Mouse (Mus musculus): ENCODE measurements around the gene Ndel1.

DNA sequence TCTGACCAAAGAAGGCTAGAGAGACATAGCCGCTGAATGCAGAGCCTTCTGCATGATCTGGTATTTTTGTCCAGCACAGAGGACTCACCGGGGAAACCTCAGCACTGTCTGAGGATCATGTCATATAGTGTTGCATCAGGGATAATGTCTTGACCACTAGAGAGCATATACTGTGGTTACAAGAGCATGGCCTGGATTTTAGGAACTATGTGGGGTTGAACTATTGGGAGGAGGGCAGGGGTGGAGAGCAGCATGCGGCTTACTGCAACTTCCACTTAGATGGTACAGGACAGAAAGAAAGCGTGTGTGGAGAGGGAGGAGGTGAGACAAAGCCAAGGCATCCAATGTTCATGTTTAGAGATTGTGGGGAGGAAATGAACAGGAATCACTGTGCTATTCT lies 42.9 kb upstream of the Ndel1 start:
- TF ChIP-seq CTCF (IDR thresholded peaks at IDR 0.05; ENCODE audit: low read depth, low read length), result no peak
- no peak for TF ChIP-seq POLR2AphosphoS5 (IDR thresholded peaks at IDR 0.05; ENCODE audit: insufficient replicate concordance, low read depth, low read length)
- TF ChIP-seq GATA1 (IDR thresholded peaks at IDR 0.05; ENCODE audit: borderline replicate concordance, low read length), result no peak
- TF ChIP-seq TAL1 (conservative IDR thresholded peaks at IDR 0.05; ENCODE audit: low read depth, low read length), result no peak
